Mouse (Mus musculus) adrenal gland (tissue): ENCODE results near the gene Mcfd2.

ENCODE experiments used
- intact Hi-C: fragments of 180-260 bp; cut with DNase I; formaldehyde crosslinking; loops from one replicate; pipeline ENCODE4 v1.15.1; 2025

The Mcfd2 gene

GRCm38 (mm10) chr17:87291037-87291436 lies 25.3 kb upstream of the Mcfd2 start:
- intact Hi-C loops = no loop called here

GRCm38 (mm10) chr17:87289367-87289766 lies 23.6 kb upstream of the Mcfd2 start:
- intact Hi-C loops = no loop called here

DNA sequence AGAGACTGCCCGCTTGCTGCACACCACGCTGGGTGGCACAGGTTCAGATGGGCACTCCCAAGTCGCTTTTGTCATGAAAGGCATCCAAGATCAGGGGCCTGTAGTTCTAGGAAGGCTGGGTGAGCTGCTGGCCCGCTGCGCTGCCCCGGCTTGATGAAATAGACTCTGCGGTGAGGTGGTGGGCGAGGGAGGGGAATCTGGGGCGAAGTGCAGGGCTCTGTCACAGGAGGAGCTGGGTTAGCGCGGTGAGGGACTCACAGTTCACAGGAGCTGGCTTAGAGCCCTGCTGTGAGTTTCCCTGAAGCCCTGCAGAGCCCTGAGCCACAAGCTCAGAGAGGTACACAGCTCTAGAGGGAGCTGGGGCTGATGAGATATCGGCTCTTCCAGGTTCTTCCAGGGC lies 22.4 kb upstream of the Mcfd2 start:
- intact Hi-C loops = no loop called here

- intact Hi-C loops = no loop called here
Measured at GRCm38 (mm10) chr17:87287197-87287777, 21.6 kb upstream of the Mcfd2 start.

DNA sequence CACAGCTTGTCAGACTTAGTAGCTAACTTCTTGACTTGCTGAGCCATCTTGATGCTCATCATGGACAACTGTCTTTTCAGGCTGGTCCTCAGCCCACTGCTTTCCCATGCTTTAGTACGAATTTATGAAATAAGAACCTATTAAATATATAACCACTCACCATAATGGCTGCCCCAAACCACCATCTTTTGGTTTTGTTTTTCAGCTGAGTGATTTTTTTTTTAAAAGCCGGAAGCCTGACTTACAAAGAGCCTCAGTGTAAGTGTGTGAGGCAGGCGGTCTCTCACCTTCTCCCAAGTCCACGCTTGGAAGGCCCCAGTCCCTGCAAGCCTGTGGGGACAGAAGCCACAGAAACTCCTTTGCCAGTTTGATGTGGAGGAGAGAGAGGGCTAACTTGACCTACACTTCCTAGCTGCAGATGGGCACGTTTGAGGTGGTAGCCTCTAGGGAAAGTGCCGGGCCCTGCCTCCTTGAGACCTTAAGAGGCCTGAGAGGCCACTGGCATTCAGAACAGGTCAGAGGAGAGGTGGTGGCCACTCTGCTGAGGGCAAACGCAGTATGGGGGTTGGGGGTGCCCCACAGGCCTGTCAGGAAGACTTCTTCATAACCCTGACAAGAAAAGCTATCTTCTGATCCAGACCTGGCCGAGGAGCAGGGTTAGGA lies 20.9 kb upstream of the Mcfd2 start:
- intact Hi-C loops = no loop called here

GRCm38 (mm10) chr17:87285731-87286465 lies 20.2 kb upstream of the Mcfd2 start:
- intact Hi-C loops = no loop called here

GRCm38 (mm10) chr17:87284482-87285040 lies 18.8 kb upstream of the Mcfd2 start:
- intact Hi-C loops = no loop called here

GRCm38 (mm10) chr17:87283755-87284481 lies 18.2 kb upstream of the Mcfd2 start:
- intact Hi-C loops = no loop called here

GRCm38 (mm10) chr17:87283055-87283754 lies 17.5 kb upstream of the Mcfd2 start:
- intact Hi-C loops = no loop called here

- intact Hi-C loops = no loop called here
Measured at GRCm38 (mm10) chr17:87282706-87283053, 16.9 kb upstream of the Mcfd2 start, which contains the start of gene Ttc7. TSS of gene Ttc7 (plus strand) at chr17:87282886.

GRCm38 (mm10) chr17:87282007-87282705 lies 16.4 kb upstream of the Mcfd2 start:
- intact Hi-C loops = no loop called here

DNA sequence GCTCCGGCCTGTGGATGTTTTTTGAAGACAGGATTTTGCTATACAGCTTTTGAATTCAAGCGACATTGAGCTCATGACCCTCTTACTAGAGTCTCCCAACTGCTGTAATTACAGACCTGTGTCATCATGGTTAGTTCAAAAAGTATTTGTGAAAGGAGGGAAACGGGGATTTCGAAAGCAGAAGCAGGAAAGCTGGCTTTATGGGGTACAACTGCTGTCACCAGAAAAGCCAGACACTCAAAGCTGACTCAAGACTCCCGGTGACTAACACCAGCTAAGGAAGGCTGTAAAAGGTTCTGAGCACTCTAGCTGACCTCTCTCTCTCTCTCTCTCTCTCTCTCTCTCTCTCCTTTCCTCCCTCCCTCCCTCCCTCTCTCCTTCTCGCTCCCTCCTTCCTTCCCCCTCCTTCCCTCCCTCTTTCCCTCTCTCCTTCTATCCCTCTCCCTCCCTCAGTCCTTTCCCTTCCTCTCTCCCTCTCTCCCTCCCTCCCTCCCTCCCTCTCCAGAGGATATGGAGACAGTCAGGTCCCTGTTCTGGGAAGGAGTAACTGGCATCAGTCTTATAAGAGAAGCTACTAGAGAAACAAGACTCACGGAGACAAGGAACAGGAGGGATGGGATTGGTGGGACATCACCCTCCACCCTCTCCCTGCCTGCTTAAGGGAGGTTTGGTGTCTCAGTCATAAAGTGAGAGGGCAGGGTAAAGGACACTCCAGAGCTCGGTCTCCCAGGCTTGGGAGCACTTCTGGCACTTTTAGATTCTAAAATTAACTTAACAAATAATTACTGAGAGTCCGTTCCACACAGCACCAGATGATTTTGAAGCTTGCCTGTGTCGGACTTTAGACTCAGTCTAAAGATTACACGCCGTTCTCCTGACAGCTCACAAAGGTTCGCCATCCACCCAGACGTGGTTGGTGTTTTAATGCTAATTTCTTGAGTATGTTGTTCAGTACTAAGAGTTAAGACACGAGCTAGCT lies 9.9 kb upstream of the Mcfd2 start:
- intact Hi-C loops = no loop called here

DNA sequence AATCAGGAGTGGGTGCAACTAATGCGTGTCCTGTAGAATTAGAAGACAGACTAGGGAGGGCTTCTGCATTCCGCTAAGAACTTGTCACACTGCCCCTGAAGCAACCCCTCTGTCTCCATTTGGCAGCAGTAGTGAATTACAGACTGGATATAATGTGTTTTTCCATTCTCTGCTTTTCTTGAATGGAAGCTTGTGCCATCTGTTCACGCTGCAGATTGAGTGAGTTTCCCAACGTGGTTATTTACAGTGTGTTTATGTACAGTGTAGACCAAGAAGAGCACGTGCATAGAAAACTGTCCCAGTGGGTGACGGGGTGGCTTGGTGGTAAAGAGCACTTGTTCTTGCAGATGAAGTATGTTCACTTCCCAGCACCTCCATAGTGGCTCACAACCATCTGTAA lies 3.7 kb upstream of the Mcfd2 start:
- intact Hi-C loops = no loop called here

DNA sequence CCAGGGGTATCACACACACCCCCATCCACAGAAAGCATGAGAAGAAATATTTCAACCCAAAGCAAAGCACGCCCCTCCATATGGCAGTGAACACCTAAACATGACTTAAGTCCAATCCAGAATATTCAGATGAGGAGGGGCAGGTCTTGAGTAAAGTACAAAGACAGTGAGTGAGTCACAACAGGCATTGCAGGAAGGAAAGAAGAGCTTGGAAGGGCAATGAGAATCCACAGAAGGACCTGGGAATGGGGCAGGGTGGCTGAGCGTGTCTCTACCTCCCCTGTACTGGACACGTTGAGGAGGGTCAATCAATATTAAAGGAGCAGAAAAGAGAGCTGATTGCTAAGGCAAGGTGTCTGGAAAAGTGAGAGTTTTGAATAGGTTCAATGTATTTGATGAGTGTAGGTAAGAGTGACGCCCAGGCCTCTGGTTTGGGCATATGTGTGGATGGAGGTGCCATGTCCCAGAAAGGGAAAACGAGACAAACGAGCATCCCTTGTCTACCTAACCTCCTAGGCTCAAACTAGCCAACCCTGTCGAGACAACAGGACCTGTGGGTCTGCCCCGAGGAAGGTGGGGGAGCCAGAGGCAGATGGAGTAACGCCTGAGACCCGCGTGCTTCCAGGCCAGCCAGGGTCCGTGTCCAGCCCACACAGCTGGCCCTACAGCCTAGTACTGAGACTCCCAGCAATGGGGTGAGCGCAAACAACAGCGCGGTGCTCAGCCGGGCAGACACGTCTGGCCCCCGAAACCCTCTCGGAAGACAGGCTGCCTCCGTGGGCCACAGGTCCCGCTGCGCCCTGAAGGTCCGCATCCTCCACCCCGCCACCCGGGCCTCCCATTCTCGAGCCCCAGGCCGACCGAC lies 576 bp downstream of the Mcfd2 start:
- intact Hi-C loops = no loop called here

- intact Hi-C loops = no loop called here
Measured at GRCm38 (mm10) chr17:87264054-87264830, 1.5 kb downstream of the Mcfd2 start.

- intact Hi-C loops = no loop called here
Measured at GRCm38 (mm10) chr17:87263401-87263800, 2.3 kb downstream of the Mcfd2 start.

GRCm38 (mm10) chr17:87255672-87256071 lies 10.1 kb downstream of the Mcfd2 start:
- intact Hi-C loops = no loop called here
